Mouse (Mus musculus) forebrain, embryonic 16.5 days (tissue): ENCODE measurements at regions not wholly inside any gene's neighbourhood (a gene's known extent, or its start where the extent isn't known, plus 50 kb on each side); places are given as distances from the start of the nearest gene placed in this dataset.

Experiments used
- ATAC-seq: fragments of 200-750 bp; cut with Nextera tagmentation; 2 replicates; pipeline ENCODE4 v1.8.0; 2017; ENCODE audit warnings: mild to moderate bottlenecking, moderate library complexity
- H3K27ac ChIP-seq: fragments of 300-500 bp; sonication (generic); 2 replicates; pipeline ENCODE4 v1.5.1; 2014; ENCODE audit warnings: low read length, control low read depth
- H3K27me3 ChIP-seq: fragments of 300-500 bp; sonication (generic); replicated peaks from 2 replicates; pipeline ENCODE4 v1.6.1; 2014; ENCODE audit warnings: low read length; ENCODE audit not compliant: control insufficient read depth, insufficient read depth
- H3K36me3 ChIP-seq: fragments of 300-500 bp; sonication (generic); 2 replicates; pipeline ENCODE4 v1.6.1; 2014; ENCODE audit not compliant: control insufficient read depth, insufficient read depth
- H3K4me1 ChIP-seq: fragments of 300-500 bp; sonication (generic); replicated peaks from 2 replicates; pipeline ENCODE4 v1.6.1; 2014; ENCODE audit warnings: low read length; ENCODE audit not compliant: control insufficient read depth, insufficient read depth
- H3K4me2 ChIP-seq: fragments of 300-500 bp; sonication (generic); 2 replicates; pipeline ENCODE4 v1.6.1; 2014; ENCODE audit warnings: mild to moderate bottlenecking, low read length, control low read depth
- H3K4me3 ChIP-seq: fragments of 300-500 bp; sonication (generic); replicated peaks from 2 replicates; pipeline ENCODE4 v1.5.1; 2014; ENCODE audit warnings: mild to moderate bottlenecking, low read length, control low read depth
- H3K9ac ChIP-seq: fragments of 300-500 bp; sonication (generic); replicated peaks from 2 replicates; pipeline ENCODE4 v1.6.1; 2014; ENCODE audit warnings: low read depth, low read length, control low read depth
- H3K9me3 ChIP-seq: fragments of 300-500 bp; sonication (generic); 2 replicates; pipeline ENCODE4 v1.6.1; 2016; ENCODE audit warnings: low read length; ENCODE audit not compliant: control insufficient read depth
- WGBS: fragments of 180-500 bp; shearing (Covaris S2); extraction: QIAGEN DNeasy Blood & Tissue Kit; methylation state at CpG from one replicate; pipeline ENCODE4 v1.1.7; 2014; 5-methylcytosine and 5-hydroxymethylcytosine counted together

GRCm38 (mm10) chr1:4722333-4722931 lies 85.3 kb upstream of the Gm37988 start:
- H3K4me2 ChIP-seq, result no peak overlapping the region
- H3K4me3 ChIP-seq, result no peak overlapping the region
- no peaks in the 10 kb centered on the region for H3K36me3 ChIP-seq
- no peaks in the 10 kb centered on the region for H3K27me3 ChIP-seq
- H3K9ac ChIP-seq, result no peak overlapping the region
- no peak overlapping the region for H3K27ac ChIP-seq
- H3K9me3 ChIP-seq, result no peaks in the 10 kb centered on the region
- WGBS, result 87% methylated on average over 10 of the region's 10 CpGs
- H3K4me1 ChIP-seq, result no peaks in the 10 kb centered on the region
- ATAC-seq, result no peak
